Mouse (Mus musculus): ENCODE results near the gene Lrr1. TPM values are rescaled to one million over a fixed set of nuclear protein-coding genes. Genes with fewer than 3 reads are reported as not detected.

The Lrr1 gene
- total RNA-seq, 2 experiments from 2014 or later: 0.88 TPM; not detected in 1

Small RNA genes within 50 kb of the gene (microRNA-seq; reads per million reads assigned to microRNA genes)
- not detected for gene Gm47287
- gene Gm47295: 1.4 reads per million

Other genes starting within 250 kb of the Lrr1 start
- 1,000 to 10,000 TPM; 1,352 to 1,376 TPM for gene Rps29, start 9.6 kb upstream of the Lrr1 start, total RNA-seq (2021)
- 100 to 1,000 TPM; 224 to 242 TPM for gene Rpl36al, start 15.3 kb downstream of the Lrr1 start, total RNA-seq (2021)
- gene Mgat2, start 15.3 kb downstream of the Lrr1 start, total RNA-seq (2021): 10 to 100 TPM; 19.6 to 20.0 TPM
- 1 to 10 TPM; 2.6 to 4.5 TPM for gene Gm49383, start 28.3 kb downstream of the Lrr1 start, total RNA-seq (2021)
- gene Dnaaf2, start 29.6 kb downstream of the Lrr1 start, total RNA-seq (2021): under 1 TPM; 0.34 to 0.56 TPM
- gene Gm49384, start 35.5 kb downstream of the Lrr1 start, total RNA-seq (2021): 1 to 10 TPM; 2.3 to 3.7 TPM
- 1 to 10 TPM in 1 of 2 experiments, under 1 TPM in 1; 0.98 to 1.2 TPM for gene Pole2, start 59.4 kb downstream of the Lrr1 start, total RNA-seq (2021)
- gene Klhdc1, start 72.4 kb downstream of the Lrr1 start, total RNA-seq (2021): 10 to 100 TPM; 26.5 to 28.7 TPM
- 100 to 1,000 TPM; 103 to 105 TPM for gene Klhdc2, start 127.9 kb downstream of the Lrr1 start, total RNA-seq (2021)
- 10 to 100 TPM; 24.0 to 24.4 TPM for gene Nemf, start 188.4 kb downstream of the Lrr1 start, total RNA-seq (2021)
- 10 to 100 TPM; 40.5 to 43.7 TPM for gene Arf6, start 203.3 kb downstream of the Lrr1 start, total RNA-seq (2021)
- gene Gm9887, start 203.6 kb downstream of the Lrr1 start, total RNA-seq (2021): under 1 TPM; 0.60 to 0.61 TPM